Mouse (Mus musculus): ENCODE results near the gene Spata33. TPM values are rescaled to one million over a fixed set of nuclear protein-coding genes. Genes with fewer than 3 reads are reported as not detected.
"Not testable (repeated sequence)": the region's sequence is repeated elsewhere in the genome, so short reads cannot be mapped to it uniquely, and the experiment has no call there.

Spata33 gene
- polyA plus RNA-seq, 1 experiment from 2014 or later = 5.2 TPM

- H3K9ac ChIP-seq (replicated peaks; ENCODE audit: low read length) = no peak overlapping the region
- H3K4me2 ChIP-seq (replicated peaks; ENCODE audit: low read depth, low read length) = no peak overlapping the region
- ATAC-seq (ENCODE audit: low FRiP score, low TSS enrichment) = no peak
- H3K4me1 ChIP-seq (ENCODE audit: insufficient read depth, low read length) = peaks cover 22% of the 10 kb centered on the region
- 88% methylated on average over 3 of the region's 3 CpGs for WGBS
- H3K36me3 ChIP-seq (ENCODE audit: insufficient read depth, low read length) = peaks cover 43% of the 10 kb centered on the region
- no peaks in the 10 kb centered on the region for H3K27me3 ChIP-seq (ENCODE audit: insufficient read depth, low read length)
- no peak overlapping the region for H3K27ac ChIP-seq (ENCODE audit: low read length)
- H3K4me3 ChIP-seq (ENCODE audit: low read length) = no peak overlapping the region
- H3K9me3 ChIP-seq (ENCODE audit: low read length) = no peaks in the 10 kb centered on the region
These were observed 44.5 kb downstream of the Spata33 start for GRCm38 (mm10) chr8:123257114-123257513.

DNA sequence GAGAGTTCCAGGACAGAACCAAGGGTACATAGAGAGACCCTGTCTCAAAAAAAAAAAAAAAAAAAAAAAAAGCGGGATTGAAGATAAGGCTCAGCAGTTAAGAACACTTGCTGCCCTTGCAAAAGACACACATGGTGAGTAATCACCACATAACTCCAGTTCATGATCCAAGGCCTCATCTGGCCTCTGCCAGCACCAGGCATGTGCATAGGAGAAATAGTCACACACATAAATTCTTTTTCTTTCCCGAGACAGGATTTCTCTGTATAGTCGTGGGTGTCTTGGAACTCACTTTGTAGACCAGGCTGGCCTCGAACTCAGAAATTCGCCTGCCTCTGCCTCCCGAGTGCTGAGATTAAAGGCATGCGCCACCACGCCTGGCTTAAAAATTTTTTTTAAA, 45.0 kb downstream of the Spata33 start:
- H3K27me3 ChIP-seq (ENCODE audit: insufficient read depth, low read length); ATAC-seq (ENCODE audit: low FRiP score, low TSS enrichment): not testable (repeated sequence)

DNA sequence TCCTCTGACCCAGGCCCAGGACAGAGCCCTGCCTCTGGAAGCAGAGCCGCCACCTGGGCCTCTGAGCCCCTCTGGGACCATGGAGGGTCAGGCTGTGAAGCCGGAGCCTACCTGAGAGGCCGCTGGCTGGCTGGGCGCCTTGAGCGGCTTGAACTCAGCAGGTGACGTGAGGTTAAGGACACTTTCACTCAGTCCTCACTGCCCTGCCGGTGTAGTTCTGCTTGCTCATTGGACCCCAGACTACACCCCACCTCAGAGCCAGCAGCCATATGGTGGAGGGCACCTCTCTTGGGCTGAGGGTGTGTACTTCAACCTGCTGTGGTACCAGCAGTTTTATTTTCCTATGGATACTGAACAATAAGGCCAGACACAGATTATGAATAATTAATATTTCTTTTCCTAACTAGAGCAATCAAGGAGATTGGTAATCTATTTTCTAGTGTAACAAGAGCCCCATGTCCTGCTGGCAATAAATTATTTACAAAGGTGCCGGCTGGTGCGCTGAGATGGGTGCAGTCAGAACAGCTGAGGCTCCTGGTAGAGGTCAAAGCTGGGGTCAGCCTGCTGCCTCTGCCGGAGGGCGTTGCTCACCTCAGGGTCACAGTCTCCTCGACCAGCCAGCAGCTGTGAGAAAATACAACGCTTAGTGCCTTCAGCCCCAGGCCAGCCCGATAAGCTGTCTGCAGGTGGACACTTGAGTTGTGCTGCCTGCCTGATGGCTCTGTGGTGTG, 55.5 kb downstream of the Spata33 start:
- Histone ChIP-seq H3K4me2 (replicated peaks; ENCODE audit: low read depth, low read length) (no peak overlapping the region), H3K9ac (replicated peaks; ENCODE audit: low read length) (no peak overlapping the region), H3K4me1 (ENCODE audit: insufficient read depth, low read length) (peaks cover 4% of the 10 kb centered on the region; the same call in 1 of the 2 replicates), H3K27ac (ENCODE audit: low read length) (peak overlapping the region; percentile 54; the same call in 1 of the 2 replicates), H3K9me3 (ENCODE audit: low read length) (no peaks in the 10 kb centered on the region), H3K4me3 (ENCODE audit: low read length) (no peak overlapping the region), H3K36me3 (ENCODE audit: insufficient read depth, low read length) (peaks cover 69% of the 10 kb centered on the region), H3K27me3 (ENCODE audit: insufficient read depth, low read length) (no peaks in the 10 kb centered on the region)
- 51% methylated on average over 14 of the region's 14 CpGs for WGBS
- ATAC-seq (ENCODE audit: low FRiP score, low TSS enrichment) = peak; percentile 83

More for the DNA sequence above, 45.0 kb downstream of the Spata33 start:
- Histone ChIP-seq H3K4me1 (ENCODE audit: insufficient read depth, low read length) (peaks cover 20% of the 10 kb centered on the region), H3K36me3 (ENCODE audit: insufficient read depth, low read length) (peaks cover 43% of the 10 kb centered on the region)
- H3K9me3 ChIP-seq (ENCODE audit: low read length); H3K4me2 ChIP-seq (replicated peaks; ENCODE audit: low read depth, low read length); H3K4me3 ChIP-seq (ENCODE audit: low read length); H3K9ac ChIP-seq (replicated peaks; ENCODE audit: low read length); H3K27ac ChIP-seq (ENCODE audit: low read length): not testable (repeated sequence)
- 90% methylated on average over 8 of the region's 8 CpGs for WGBS

GRCm38 (mm10) chr8:123271147-123271546, 58.5 kb downstream of the Spata33 start:
- H3K27ac ChIP-seq (ENCODE audit: low read length) = peak overlapping the region; percentile 21; the same call in 1 of the 2 replicates

More at GRCm38 (mm10) chr8:123271147-123271546, 58.5 kb downstream of the Spata33 start:
- no peaks in the 10 kb centered on the region for H3K27me3 ChIP-seq (ENCODE audit: insufficient read depth, low read length)
- H3K36me3 ChIP-seq (ENCODE audit: insufficient read depth, low read length) = peaks cover 45% of the 10 kb centered on the region
- H3K9ac ChIP-seq (replicated peaks; ENCODE audit: low read length) = no peak overlapping the region
- peaks cover 4% of the 10 kb centered on the region; the same call in 1 of the 2 replicates for H3K4me1 ChIP-seq (ENCODE audit: insufficient read depth, low read length)
- 84% methylated on average over 10 of the region's 10 CpGs for WGBS
- no peak overlapping the region for H3K4me3 ChIP-seq (ENCODE audit: low read length)
- no peaks in the 10 kb centered on the region for H3K9me3 ChIP-seq (ENCODE audit: low read length)
- no peak for ATAC-seq (ENCODE audit: low FRiP score, low TSS enrichment)
- no peak overlapping the region for H3K4me2 ChIP-seq (replicated peaks; ENCODE audit: low read depth, low read length)

Other genes starting within 250 kb of the Spata33 start
- 25.6 and 30.4 TPM in 2 replicates for gene Ankrd11, start 170.6 kb upstream of the Spata33 start, polyA plus RNA-seq (2015; fragmentation: Nextera tagmentation; extraction: Ambion mirVana)
- gene Spg7, start 149.9 kb upstream of the Spata33 start, polyA plus RNA-seq (2015; fragmentation: Nextera tagmentation; extraction: Ambion mirVana) = 56.6 and 59.1 TPM in 2 replicates
- gene Rpl13, start 110.5 kb upstream of the Spata33 start, polyA plus RNA-seq (2015; fragmentation: Nextera tagmentation; extraction: Ambion mirVana) = 1,084 and 1,349 TPM in 2 replicates
- 1.8 and 2.1 TPM in 2 replicates for gene Cpne7, start 95.5 kb upstream of the Spata33 start, polyA plus RNA-seq (2015; fragmentation: Nextera tagmentation; extraction: Ambion mirVana)
- 10.5 and 12.6 TPM in 2 replicates for gene Sult5a1, start 54.5 kb upstream of the Spata33 start, polyA plus RNA-seq (2015; fragmentation: Nextera tagmentation; extraction: Ambion mirVana)
- 9.6 and 11.8 TPM in 2 replicates for gene Dpep1, start 26.6 kb upstream of the Spata33 start, polyA plus RNA-seq (2015; fragmentation: Nextera tagmentation; extraction: Ambion mirVana)
- 138 and 147 TPM in 2 replicates for gene Chmp1a, start 69 bp upstream of the Spata33 start, polyA plus RNA-seq (2015; fragmentation: Nextera tagmentation; extraction: Ambion mirVana)
- gene Cdk10, start 12.0 kb downstream of the Spata33 start, polyA plus RNA-seq (2015; fragmentation: Nextera tagmentation; extraction: Ambion mirVana) = 39.8 and 40.1 TPM in 2 replicates
- 7.5 and 8.9 TPM in 2 replicates for gene Spata2l, start 23.4 kb downstream of the Spata33 start, polyA plus RNA-seq (2015; fragmentation: Nextera tagmentation; extraction: Ambion mirVana)
- gene Zfp276, start 41.4 kb downstream of the Spata33 start, polyA plus RNA-seq (2015; fragmentation: Nextera tagmentation; extraction: Ambion mirVana) = 26.7 and 28.5 TPM in 2 replicates
- gene Vps9d1, start 41.5 kb downstream of the Spata33 start, polyA plus RNA-seq (2015; fragmentation: Nextera tagmentation; extraction: Ambion mirVana) = 25.8 and 31.7 TPM in 2 replicates
- gene Fanca, start 105.7 kb downstream of the Spata33 start, polyA plus RNA-seq (2015; fragmentation: Nextera tagmentation; extraction: Ambion mirVana) = 36.6 and 43.8 TPM in 2 replicates
- 4.9 and 5.4 TPM in 2 replicates for gene Spire2, start 119.9 kb downstream of the Spata33 start, polyA plus RNA-seq (2015; fragmentation: Nextera tagmentation; extraction: Ambion mirVana)
- 168 and 175 TPM in 2 replicates for gene Tcf25, start 160.9 kb downstream of the Spata33 start, polyA plus RNA-seq (2015; fragmentation: Nextera tagmentation; extraction: Ambion mirVana)
- gene Mc1r, start 194.3 kb downstream of the Spata33 start, polyA plus RNA-seq (2015; fragmentation: Nextera tagmentation; extraction: Ambion mirVana) = not detected in 2 replicates
- gene Tubb3, start 198.6 kb downstream of the Spata33 start, polyA plus RNA-seq (2015; fragmentation: Nextera tagmentation; extraction: Ambion mirVana) = 4.8 and 11.2 TPM in 2 replicates
- gene Def8, start 210.7 kb downstream of the Spata33 start, polyA plus RNA-seq (2015; fragmentation: Nextera tagmentation; extraction: Ambion mirVana) = 43.7 and 44.4 TPM in 2 replicates